In genomic region chr10:56914103-56914502, GRCm38 (mm10) we compare ENCODE assay signal across 24 mouse cellular contexts.
"Had no signal": no experiment of that assay in that cellular context is flagged by ENCODE, and none has a peak within 500 bp of the region (broad histone marks: within the 10 kb centered on the region; RNA-seq: fewer than 3 reads in every experiment).

No protein-coding gene starts in this region.

- H3K4me1 ChIP-seq: limb, embryonic 12.5 days; liver, embryonic 12.5 days; liver, embryonic 15.5 days; lung, embryonic 15.5 days; midbrain, embryonic 10.5 days; midbrain, embryonic 13.5 days; neural tube, embryonic 13.5 days; stomach, embryonic 15.5 days had no signal

- H3K9me3 ChIP-seq: limb, embryonic 12.5 days; liver, embryonic 12.5 days; liver, embryonic 15.5 days; lung, embryonic 15.5 days; megakaryocyte, embryonic 14.5 days; midbrain, embryonic 10.5 days; midbrain, embryonic 13.5 days; neural tube, embryonic 13.5 days; stomach, embryonic 15.5 days had no signal

- H3K9ac ChIP-seq: limb, embryonic 12.5 days; liver, embryonic 12.5 days; liver, embryonic 15.5 days; lung, embryonic 15.5 days; midbrain, embryonic 13.5 days; neural tube, embryonic 13.5 days; stomach, embryonic 15.5 days had no signal

- H3K27ac ChIP-seq: layer of hippocampus, adult 2 months; left cerebral cortex, adult 2 months; limb, embryonic 12.5 days; liver, embryonic 12.5 days; liver, embryonic 15.5 days; lung, embryonic 15.5 days; midbrain, embryonic 10.5 days; midbrain, embryonic 13.5 days; neural tube, embryonic 13.5 days; stomach, embryonic 15.5 days had no signal

- DNase-seq: kidney, postnatal 14 days; layer of hippocampus, adult 9-11 months; layer of hippocampus, postnatal 36 days; liver; lung, adult 18-20 months; lung, postnatal 10 days; lung, postnatal 36 days; retina, postnatal 1 day; right cerebral cortex, postnatal 25 days; spleen, adult 18-20 months; thymus, postnatal 25 days had no signal

- H3K36me3 ChIP-seq: limb, embryonic 12.5 days; liver, embryonic 12.5 days; liver, embryonic 15.5 days; lung, embryonic 15.5 days; midbrain, embryonic 10.5 days; midbrain, embryonic 13.5 days; neural tube, embryonic 13.5 days; stomach, embryonic 15.5 days had no signal

- H3K4me2 ChIP-seq: limb, embryonic 12.5 days; liver, embryonic 12.5 days; liver, embryonic 15.5 days; lung, embryonic 15.5 days; midbrain, embryonic 13.5 days; neural tube, embryonic 13.5 days; stomach, embryonic 15.5 days had no signal

- ATAC-seq: liver, embryonic 12.5 days; midbrain, embryonic 13.5 days; midbrain, embryonic 16.5 days had no signal

- H3K4me3 ChIP-seq: layer of hippocampus, adult 2 months; left cerebral cortex, adult 2 months; limb, embryonic 12.5 days; liver, embryonic 12.5 days; liver, embryonic 15.5 days; lung, embryonic 15.5 days; megakaryocyte, embryonic 14.5 days; midbrain, embryonic 10.5 days; midbrain, embryonic 13.5 days; myocyte; neural tube, embryonic 13.5 days; stomach, embryonic 15.5 days had no signal

- H3K27me3 ChIP-seq: limb, embryonic 12.5 days; liver, embryonic 12.5 days; liver, embryonic 15.5 days; lung, embryonic 15.5 days; megakaryocyte, embryonic 14.5 days; midbrain, embryonic 13.5 days; neural tube, embryonic 13.5 days; stomach, embryonic 15.5 days had no signal
